Mouse (Mus musculus) cortical plate, adult 2 months (tissue): Measurements from ENCODE around the gene Nckap5. TPM values are rescaled to one million over a fixed set of nuclear protein-coding genes. Genes with fewer than 3 reads are reported as not detected.

ENCODE experiments used
- H3K27ac ChIP-seq: fragments of 200-500 bp; 2 replicates; pipeline ENCODE4 v1.5.1; 2012; ENCODE audit warnings: low read length, control low read depth, inconsistent platforms; ENCODE audit not compliant: insufficient read depth
- H3K4me1 ChIP-seq: fragments of 200-500 bp; 2 replicates; pipeline ENCODE4 v1.6.1; 2011; ENCODE audit warnings: low read length; ENCODE audit not compliant: control insufficient read depth, insufficient read depth
- H3K4me3 ChIP-seq: fragments of 200-500 bp; 2 replicates; pipeline ENCODE4 v1.5.1; 2011; ENCODE audit warnings: mild to moderate bottlenecking, low read length, control low read depth; ENCODE audit not compliant: insufficient read depth
- CTCF ChIP-seq: fragments of 200-500 bp; IDR thresholded peaks from 2 replicates; pipeline ENCODE4 v1.5.1; 2011; ENCODE audit warnings: mild to moderate bottlenecking, control low read depth, low read length; ENCODE audit not compliant: insufficient read depth; ENCODE audit errors: extremely low read depth
- POLR2A ChIP-seq: fragments of 200-500 bp; IDR thresholded peaks from 2 replicates; pipeline ENCODE4 v1.6.1; 2011; ENCODE audit warnings: mild to moderate bottlenecking, low read length, control low read depth; ENCODE audit not compliant: insufficient read depth; ENCODE audit errors: extremely low read depth
- polyA plus RNA-seq: library from polyadenylated mRNA; depleted of rRNA; stranded (reverse); fragments of >200 nt; gene quantifications from 2 replicates; pipeline ENCODE4 v1.2.3, GENCODE M21; 2012; rRNA removed

The Nckap5 gene
- polyA plus RNA-seq: 3.1 and 3.8 TPM in 2 replicates

DNA sequence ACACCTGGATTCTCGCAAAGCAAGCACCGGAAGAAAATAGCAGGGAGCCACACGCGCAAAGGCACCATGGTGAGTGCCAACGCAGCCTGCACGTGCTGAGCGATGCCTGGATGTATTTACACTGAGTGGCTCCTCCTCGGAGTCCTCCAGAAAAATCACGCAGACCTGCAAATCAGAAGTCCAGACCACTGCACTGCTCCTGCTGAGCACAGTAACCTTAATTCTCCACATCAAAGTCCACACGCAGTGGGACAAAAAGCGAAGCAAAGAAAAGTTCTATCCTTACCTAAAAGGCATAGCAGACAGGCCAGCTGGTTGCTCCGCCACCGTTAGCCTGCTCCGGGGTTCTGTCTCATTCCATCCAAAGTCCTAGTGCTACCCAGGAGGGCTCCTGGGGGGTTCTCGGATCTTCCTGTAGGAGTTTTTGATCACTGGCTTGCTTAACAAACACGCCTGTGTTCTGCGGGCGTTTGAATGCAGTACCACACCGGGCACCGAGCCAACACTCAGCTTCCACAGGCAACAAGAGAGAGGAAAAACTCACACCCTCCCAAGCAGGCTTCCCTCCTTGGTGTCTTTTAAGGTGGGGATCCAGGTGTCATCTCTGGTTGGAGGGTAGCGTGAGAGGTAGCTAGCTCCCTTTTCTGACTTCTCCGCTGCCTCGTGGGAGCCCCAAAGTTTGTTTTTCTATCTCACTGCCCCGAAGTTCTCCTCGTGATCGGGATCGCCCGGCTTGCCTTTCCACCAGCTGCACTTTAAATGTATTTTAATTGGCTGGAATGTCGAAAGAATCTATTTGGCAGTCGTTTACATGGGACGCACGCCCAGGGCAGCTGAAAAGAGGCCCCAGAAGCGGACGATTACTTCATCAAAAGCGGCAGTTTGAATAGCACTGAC is at the start of gene Nckap5:
Gene Nckap5 (minus strand): TSS at position 769 of the 897 bp plus-strand sequence.
- no peaks in the 10 kb centered on the region for H3K4me1 ChIP-seq
- no peak for TF ChIP-seq POLR2A
- no peak for TF ChIP-seq CTCF
- H3K27ac ChIP-seq: no peak within 1 kb of the TSS
- peak within 1 kb of the TSS; percentile 26 for H3K4me3 ChIP-seq

DNA sequence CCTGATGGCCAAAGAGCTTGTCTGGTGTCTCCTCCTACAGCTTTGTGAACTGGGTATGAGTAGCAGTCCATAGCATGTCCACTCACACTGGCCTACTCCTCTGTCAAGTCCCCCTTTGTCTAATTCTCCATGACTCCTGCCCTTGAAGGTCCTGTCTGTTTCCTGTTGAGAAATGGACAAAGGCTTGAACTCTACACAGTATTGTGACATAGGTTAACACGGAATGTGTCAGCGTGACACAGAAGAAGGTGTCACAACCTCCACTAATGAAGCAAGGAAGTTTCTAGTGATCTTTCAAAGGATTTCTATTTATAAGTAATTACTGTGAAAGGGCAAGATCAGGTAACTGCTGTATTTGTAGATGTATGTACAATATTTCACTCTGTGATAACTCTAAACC is 46.9 kb upstream of the Nckap5 start:
- no peak overlapping the region for H3K27ac ChIP-seq
- TF ChIP-seq POLR2A (no peak), CTCF (no peak)
- H3K4me1 ChIP-seq: no peaks in the 10 kb centered on the region
- no peak overlapping the region for H3K4me3 ChIP-seq

DNA sequence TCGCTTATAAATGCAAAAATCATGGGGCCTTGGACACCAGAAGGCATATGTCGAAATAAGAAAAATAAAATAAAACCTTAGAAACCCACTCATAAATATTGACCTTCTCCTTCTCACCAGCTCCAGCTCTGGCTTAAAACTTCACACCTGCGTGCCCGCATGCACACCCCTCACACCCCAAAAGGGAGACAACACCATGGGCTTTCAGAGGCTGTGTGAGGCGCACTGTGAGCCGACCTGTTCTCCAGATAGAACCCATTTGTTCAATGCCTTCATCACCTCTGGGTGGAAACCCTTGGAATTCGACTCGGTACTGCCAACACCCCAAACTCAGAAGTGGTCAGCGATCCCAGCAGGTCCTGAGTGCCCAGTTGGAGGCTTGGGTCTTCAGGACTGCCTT is 37.8 kb upstream of the Nckap5 start:
- no peak overlapping the region for H3K27ac ChIP-seq
- no peaks in the 10 kb centered on the region; the same call in 1 of the 2 replicates for H3K4me1 ChIP-seq
- H3K4me3 ChIP-seq: no peak overlapping the region
- no peak for TF ChIP-seq POLR2A
- TF ChIP-seq CTCF: no peak

DNA sequence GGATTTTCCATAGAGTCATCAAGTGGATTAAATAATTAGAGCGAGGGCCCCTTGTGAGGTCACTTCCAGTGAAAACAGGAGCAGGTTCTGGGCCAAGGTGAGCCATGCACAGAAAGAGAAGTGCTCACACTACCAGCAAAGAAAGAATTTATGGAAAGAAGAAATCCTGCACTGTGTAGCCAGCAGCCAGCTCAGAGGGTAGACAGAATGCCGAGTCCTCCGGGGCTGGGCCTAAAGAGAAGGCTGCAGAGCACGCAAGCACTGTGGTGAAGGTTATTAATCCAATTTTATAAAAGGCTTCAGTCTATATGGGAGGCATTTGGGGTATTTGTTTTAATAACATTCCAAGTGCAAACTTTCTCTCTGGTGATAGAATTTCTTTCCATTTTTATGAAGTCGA is 37.3 kb upstream of the Nckap5 start:
- Histone ChIP-seq H3K4me3 (no peak overlapping the region), H3K27ac (no peak overlapping the region), H3K4me1 (no peaks in the 10 kb centered on the region; the same call in 1 of the 2 replicates)
- TF ChIP-seq POLR2A (no peak), CTCF (no peak)

DNA sequence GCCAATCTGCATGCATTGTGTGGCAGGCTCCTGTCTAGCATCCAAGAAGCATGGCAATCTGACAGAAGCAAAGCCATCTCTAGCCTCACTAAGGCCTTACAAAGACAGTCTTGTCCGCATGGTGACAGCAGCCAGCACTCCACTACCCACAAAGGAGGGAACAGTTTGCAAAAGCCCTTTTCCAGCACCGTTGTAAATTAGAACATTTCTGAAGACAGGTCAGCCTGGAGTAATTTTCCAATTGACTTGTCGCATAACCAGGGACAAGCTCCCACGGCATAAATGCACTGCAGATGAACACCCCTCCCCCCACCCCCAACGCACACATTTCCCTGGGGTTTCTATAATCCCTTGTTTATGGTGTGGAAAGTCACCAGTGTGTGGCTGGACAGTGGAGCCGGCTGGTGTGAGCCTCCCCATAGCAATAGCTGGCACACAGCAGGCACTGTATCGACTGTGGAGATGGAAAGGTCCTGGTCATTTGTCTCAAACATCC is 35.0 kb upstream of the Nckap5 start:
- TF ChIP-seq POLR2A (no peak), CTCF (no peak)
- Histone ChIP-seq H3K4me3 (no peak overlapping the region), H3K4me1 (no peaks in the 10 kb centered on the region; the same call in 1 of the 2 replicates), H3K27ac (peak overlapping the region; percentile 48; the same call in 1 of the 2 replicates)

DNA sequence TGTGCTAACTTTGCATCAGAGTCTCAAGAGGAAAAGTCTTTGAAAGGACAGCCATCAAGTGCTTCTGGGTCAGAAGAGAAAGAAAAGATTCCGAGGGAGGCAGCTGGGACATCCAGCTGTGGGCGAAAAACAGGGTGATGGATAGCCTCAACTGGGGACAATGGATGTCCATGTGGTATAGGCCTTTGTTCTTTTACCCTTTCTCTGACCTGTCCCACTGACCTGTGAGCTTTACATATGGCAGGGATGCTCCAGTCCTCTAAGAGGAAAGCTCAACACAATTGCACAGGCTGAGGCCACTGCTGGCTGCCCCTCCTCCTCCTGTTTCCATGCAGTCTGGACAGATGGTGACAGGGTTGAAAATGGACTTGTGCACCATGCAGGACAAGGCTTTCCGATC is 31.2 kb upstream of the Nckap5 start:
- Histone ChIP-seq H3K4me1 (no peaks in the 10 kb centered on the region), H3K27ac (no peak overlapping the region), H3K4me3 (no peak overlapping the region)
- TF ChIP-seq CTCF: no peak
- no peak for TF ChIP-seq POLR2A

DNA sequence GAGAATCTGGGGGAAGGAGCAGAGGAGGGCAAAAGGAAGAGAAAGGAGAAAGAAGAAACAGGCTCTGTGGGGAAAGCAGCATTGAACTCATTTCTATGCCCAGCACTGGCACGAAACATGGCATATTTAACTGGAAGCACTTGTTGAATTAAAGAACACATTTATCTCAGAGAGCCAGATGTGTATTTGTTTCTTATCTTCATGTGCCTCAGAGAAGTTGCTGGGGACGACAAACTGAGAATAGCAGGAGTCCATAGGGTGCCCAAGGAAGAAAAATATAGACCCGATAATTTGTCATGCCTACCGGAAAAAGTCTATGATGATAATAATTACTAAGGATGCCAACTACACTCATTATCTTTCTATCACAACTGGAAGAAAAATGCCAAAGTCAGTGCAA is 29.9 kb upstream of the Nckap5 start:
- no peak for TF ChIP-seq POLR2A
- no peak for TF ChIP-seq CTCF
- Histone ChIP-seq H3K27ac (no peak overlapping the region), H3K4me3 (no peak overlapping the region), H3K4me1 (no peaks in the 10 kb centered on the region)

DNA sequence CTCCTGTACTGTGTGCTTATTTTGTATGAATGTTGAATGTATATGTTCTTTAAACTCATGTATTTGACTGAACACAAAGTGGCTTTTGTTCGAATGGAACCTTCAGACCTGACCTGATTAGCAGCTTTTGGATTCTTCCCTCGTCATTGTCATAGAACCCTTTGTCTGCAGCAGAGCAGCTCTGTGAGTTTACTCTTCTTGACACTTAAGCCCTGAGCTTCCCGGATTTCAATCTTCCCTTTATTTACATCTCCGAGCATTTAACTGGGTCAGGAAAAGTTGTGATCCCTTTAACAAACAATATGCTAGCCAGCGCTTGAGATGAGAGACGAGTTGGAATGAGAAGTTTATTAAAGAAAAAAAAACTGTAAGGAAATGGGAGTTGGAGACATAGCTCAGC is 18.9 kb upstream of the Nckap5 start:
- no peak overlapping the region for H3K4me3 ChIP-seq
- H3K4me1 ChIP-seq: no peaks in the 10 kb centered on the region
- TF ChIP-seq CTCF (no peak), POLR2A (no peak)
- no peak overlapping the region for H3K27ac ChIP-seq

DNA sequence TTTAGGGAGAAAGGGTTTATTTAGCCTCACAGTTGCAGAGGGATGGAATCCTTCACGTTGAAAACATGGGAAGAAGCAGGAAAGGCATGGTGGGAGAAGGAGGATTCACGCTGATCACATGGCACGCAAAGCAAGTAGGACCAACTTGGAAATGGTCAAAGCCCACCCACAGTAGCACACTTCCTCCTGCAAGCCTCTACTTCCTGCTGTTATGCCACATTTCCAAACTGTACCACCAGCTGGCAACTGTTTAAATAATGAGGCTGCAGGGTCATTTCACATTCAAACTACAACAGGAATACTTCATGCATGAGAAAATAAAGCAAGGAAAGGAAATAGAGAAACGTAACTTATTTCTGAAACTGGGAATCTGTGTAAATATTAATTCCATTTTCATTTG is 15.7 kb upstream of the Nckap5 start:
- Histone ChIP-seq H3K4me1 (no peaks in the 10 kb centered on the region), H3K27ac (no peak overlapping the region), H3K4me3 (no peak overlapping the region)
- TF ChIP-seq POLR2A (no peak), CTCF (no peak)

DNA sequence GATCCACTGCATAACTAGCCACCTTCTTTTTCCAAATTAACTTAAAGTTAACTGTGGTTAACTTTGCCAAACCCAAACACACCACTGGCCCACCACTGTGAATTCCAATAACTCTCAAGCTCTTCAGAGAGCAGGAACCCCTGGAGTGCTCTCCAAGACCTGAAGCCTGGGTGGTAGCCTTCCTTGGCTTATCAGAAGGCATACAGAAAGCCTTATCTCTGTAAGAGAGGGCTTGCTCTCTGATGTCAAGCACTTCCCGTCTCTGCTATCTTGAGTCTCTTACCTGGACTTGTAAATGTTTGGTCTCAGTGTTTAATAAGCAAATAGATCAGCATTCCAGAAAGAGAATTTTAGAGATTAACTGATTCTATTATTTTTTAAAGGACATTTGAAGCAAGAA is 2.3 kb upstream of the Nckap5 start:
- Histone ChIP-seq H3K4me3 (no peak overlapping the region), H3K27ac (no peak overlapping the region), H3K4me1 (no peaks in the 10 kb centered on the region)
- TF ChIP-seq CTCF (no peak), POLR2A (no peak)

DNA sequence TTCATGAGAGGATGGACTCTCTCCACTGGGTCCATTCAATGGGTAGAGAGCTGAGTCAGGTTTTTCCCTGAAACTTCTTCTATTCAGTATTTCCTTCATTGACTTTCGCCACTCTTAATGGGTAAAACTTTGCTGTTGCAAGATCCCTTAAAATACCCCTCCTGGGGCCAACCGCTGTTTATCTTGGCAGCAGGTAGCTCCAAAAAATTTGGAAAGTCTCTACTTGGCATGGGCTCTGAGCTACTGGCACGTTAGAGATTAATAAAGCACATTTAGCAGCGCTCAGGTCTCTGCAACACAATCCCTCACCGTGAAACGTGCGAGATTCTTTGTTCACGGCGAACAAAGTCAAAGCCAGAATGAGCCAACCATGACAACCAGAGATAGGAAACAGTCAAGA is 1.6 kb downstream of the Nckap5 start:
- Histone ChIP-seq H3K27ac (no peak overlapping the region), H3K4me1 (no peaks in the 10 kb centered on the region), H3K4me3 (no peak overlapping the region)
- TF ChIP-seq POLR2A (no peak), CTCF (no peak)
